Mouse (Mus musculus): ENCODE data around the gene Gatad2a. TPM values are rescaled to one million over a fixed set of nuclear protein-coding genes. Genes with fewer than 3 reads are reported as not detected.

Gene Gatad2a
- polyA plus RNA-seq, 1 experiment from 2014 or later, result 92.7 TPM

DNA sequence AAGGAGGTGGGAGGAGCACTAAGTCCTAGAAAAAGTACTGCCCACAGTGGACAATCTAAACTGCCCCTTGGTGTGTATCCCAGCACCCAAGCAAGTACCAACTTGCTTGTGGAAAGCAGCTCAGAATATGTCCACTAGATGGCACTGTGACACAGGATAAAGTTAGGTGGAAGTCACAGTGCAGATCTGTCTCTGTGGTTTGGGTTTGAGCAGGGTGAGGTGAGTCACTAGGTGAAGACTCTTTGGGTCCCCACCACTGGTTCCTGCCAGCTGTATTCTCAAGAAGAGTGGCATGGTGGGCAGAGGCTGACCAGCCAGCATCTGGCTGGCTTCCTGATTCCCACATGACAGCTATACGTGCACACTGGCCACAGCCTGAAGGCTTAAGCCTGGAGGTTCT lies 77.2 kb downstream of the Gatad2a start:
- H3K9me3 ChIP-seq (ENCODE audit: control insufficient read depth, low read length), result no peaks in the 10 kb centered on the region
- no peak overlapping the region for H3K4me3 ChIP-seq (ENCODE audit: low read depth, low read length)
- DNase-seq (ENCODE audit: low spot score), result peak; percentile 69
- H3K27ac ChIP-seq (ENCODE audit: low read depth, low read length), result no peak overlapping the region
- H3K4me2 ChIP-seq (ENCODE audit: low read depth), result no peak overlapping the region
- no peaks in the 10 kb centered on the region for H3K27me3 ChIP-seq (ENCODE audit: control insufficient read depth, insufficient read depth, low read length)
- peak; percentile 46; the same call in 1 of the 2 replicates for ATAC-seq (ENCODE audit: insufficient read depth, low FRiP score, low TSS enrichment)
- H3K36me3 ChIP-seq (ENCODE audit: control insufficient read depth, insufficient read depth, low read length), result peaks cover 8% of the 10 kb centered on the region
- H3K9ac ChIP-seq (ENCODE audit: low read length), result no peak overlapping the region
- 92% methylated on average over 1 of the region's 1 CpGs for WGBS
- H3K4me1 ChIP-seq (ENCODE audit: control insufficient read depth, insufficient read depth, low read length), result peaks cover 11% of the 10 kb centered on the region; the same call in 1 of the 2 replicates

DNA sequence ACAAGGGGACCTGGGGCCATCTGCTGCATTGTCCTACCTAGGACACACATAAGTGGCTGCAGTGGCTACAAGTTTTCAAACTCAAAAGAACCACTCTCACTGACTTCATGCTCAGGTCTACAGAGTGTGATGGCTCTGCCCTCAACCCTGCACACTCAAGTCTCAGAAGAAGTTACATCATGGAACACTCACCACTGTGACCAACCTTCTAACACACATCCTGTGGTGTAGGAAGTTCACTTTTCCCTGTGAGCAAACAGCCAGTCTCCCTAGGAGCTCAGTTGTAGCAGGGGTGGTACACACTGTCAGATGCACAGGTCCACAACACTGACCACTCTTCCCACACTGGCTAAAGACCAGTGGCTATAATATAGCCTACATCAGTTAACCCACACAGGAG lies 77.7 kb downstream of the Gatad2a start:
- no peak for ATAC-seq (ENCODE audit: insufficient read depth, low FRiP score, low TSS enrichment)

DNA sequence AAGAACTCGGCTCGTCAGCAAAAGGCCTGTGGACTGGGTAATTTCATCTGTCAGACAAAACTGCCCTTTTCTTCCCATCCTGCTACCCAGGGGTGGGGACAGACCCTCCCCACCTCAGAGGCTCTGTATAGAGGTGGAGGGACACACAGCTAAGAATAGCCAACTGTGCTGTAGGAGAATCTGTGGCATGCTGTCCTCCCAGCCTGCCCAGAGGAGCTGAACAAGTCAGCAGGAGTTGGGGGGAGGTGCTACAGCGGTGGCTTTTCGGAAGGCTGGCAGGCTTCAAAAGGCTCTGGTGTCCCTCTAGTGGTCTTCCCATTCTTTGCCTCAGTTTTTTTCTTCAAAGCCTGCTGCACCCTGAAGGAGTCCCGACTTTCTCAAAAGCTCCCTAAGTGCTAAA lies 80.4 kb downstream of the Gatad2a start:
- Histone ChIP-seq H3K9me3 (ENCODE audit: control insufficient read depth, low read length) (no peaks in the 10 kb centered on the region), H3K4me2 (ENCODE audit: low read depth) (no peak overlapping the region), H3K9ac (ENCODE audit: low read length) (no peak overlapping the region), H3K36me3 (ENCODE audit: control insufficient read depth, insufficient read depth, low read length) (peaks cover 20% of the 10 kb centered on the region), H3K4me1 (ENCODE audit: control insufficient read depth, insufficient read depth, low read length) (peaks cover 5% of the 10 kb centered on the region; the same call in 1 of the 2 replicates), H3K27ac (ENCODE audit: low read depth, low read length) (no peak overlapping the region), H3K4me3 (ENCODE audit: low read depth, low read length) (no peak overlapping the region), H3K27me3 (ENCODE audit: control insufficient read depth, insufficient read depth, low read length) (no peaks in the 10 kb centered on the region)
- DNase-seq (ENCODE audit: low spot score) (no peak), ATAC-seq (ENCODE audit: insufficient read depth, low FRiP score, low TSS enrichment) (no peak)
- WGBS, result 65% methylated on average over 5 of the region's 5 CpGs

More for the DNA sequence above, 77.7 kb downstream of the Gatad2a start:
- no peaks in the 10 kb centered on the region for H3K27me3 ChIP-seq (ENCODE audit: control insufficient read depth, insufficient read depth, low read length)
- no peak overlapping the region for H3K27ac ChIP-seq (ENCODE audit: low read depth, low read length)
- no peaks in the 10 kb centered on the region for H3K9me3 ChIP-seq (ENCODE audit: control insufficient read depth, low read length)
- peaks cover 9% of the 10 kb centered on the region for H3K36me3 ChIP-seq (ENCODE audit: control insufficient read depth, insufficient read depth, low read length)
- no peak overlapping the region for H3K9ac ChIP-seq (ENCODE audit: low read length)
- DNase-seq (ENCODE audit: low spot score), result no peak
- peaks cover 11% of the 10 kb centered on the region; the same call in 1 of the 2 replicates for H3K4me1 ChIP-seq (ENCODE audit: control insufficient read depth, insufficient read depth, low read length)
- no peak overlapping the region for H3K4me2 ChIP-seq (ENCODE audit: low read depth)
- H3K4me3 ChIP-seq (ENCODE audit: low read depth, low read length), result no peak overlapping the region

DNA sequence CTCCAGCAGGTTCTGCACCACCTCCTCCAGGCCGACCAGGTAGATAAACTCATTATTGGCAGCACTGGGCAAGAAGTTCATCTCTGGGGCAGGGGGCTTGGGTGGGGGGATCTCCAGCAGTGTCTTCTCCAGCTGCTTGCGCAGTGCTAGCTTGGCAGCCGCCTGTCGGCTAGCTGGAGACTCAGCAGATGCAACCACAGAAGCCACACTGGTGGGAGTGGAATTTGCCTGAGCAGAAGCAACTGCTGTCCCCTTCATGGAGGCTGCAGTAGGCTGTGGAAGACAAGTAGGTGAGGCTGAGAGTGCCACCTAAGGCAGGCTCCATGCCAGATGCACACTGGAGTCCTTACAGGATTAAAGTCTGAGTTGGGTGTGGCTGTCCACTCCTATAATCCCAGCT lies 81.7 kb downstream of the Gatad2a start:
- Histone ChIP-seq H3K27ac (ENCODE audit: low read depth, low read length) (no peak overlapping the region), H3K4me1 (ENCODE audit: control insufficient read depth, insufficient read depth, low read length) (no peaks in the 10 kb centered on the region), H3K36me3 (ENCODE audit: control insufficient read depth, insufficient read depth, low read length) (peaks cover 24% of the 10 kb centered on the region), H3K4me3 (ENCODE audit: low read depth, low read length) (no peak overlapping the region), H3K27me3 (ENCODE audit: control insufficient read depth, insufficient read depth, low read length) (no peaks in the 10 kb centered on the region), H3K9ac (ENCODE audit: low read length) (no peak overlapping the region), H3K9me3 (ENCODE audit: control insufficient read depth, low read length) (no peaks in the 10 kb centered on the region), H3K4me2 (ENCODE audit: low read depth) (no peak overlapping the region)
- DNase-seq (ENCODE audit: low spot score) (no peak), ATAC-seq (ENCODE audit: insufficient read depth, low FRiP score, low TSS enrichment) (no peak)
- 87% methylated on average over 4 of the region's 4 CpGs for WGBS

DNA sequence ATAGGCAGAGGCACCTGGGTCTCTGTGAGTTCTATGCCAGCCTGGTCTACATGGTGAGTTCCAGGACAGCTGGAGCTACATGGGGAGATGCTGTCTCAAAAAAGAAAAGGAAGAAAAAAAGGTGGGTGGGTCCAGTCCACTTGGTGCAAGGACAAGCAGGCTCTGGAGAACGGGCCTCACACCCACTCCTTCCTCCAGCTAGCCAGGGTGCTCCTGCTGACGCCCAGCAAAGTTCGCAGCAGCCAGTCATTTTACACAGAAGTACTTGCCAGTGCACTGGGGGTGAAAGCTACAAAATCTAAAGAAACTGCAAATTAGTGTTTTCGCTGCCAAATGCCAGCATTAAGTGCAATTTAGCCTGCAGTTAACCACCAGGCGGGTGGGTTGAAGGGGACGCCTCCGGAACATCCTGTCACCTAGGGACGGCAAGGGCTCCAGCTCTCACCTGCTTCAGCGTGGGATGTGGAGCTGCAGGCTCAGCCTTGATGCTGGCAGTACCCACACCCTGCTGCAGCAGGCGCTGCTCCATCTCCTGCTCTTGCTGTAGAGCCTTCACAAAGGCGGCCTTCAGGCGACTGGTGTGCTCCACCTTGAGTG lies 83.6 kb downstream of the Gatad2a start:
- ATAC-seq (ENCODE audit: insufficient read depth, low FRiP score, low TSS enrichment) (no peak), DNase-seq (ENCODE audit: low spot score) (no peak)
- Histone ChIP-seq H3K4me2 (ENCODE audit: low read depth) (no peak overlapping the region), H3K4me1 (ENCODE audit: control insufficient read depth, insufficient read depth, low read length) (no peaks in the 10 kb centered on the region), H3K27me3 (ENCODE audit: control insufficient read depth, insufficient read depth, low read length) (no peaks in the 10 kb centered on the region), H3K27ac (ENCODE audit: low read depth, low read length) (no peak overlapping the region), H3K4me3 (ENCODE audit: low read depth, low read length) (no peak overlapping the region), H3K9me3 (ENCODE audit: control insufficient read depth, low read length) (no peaks in the 10 kb centered on the region), H3K9ac (ENCODE audit: low read length) (no peak overlapping the region), H3K36me3 (ENCODE audit: control insufficient read depth, insufficient read depth, low read length) (peaks cover 26% of the 10 kb centered on the region)
- WGBS, result 88% methylated on average over 12 of the region's 12 CpGs

DNA sequence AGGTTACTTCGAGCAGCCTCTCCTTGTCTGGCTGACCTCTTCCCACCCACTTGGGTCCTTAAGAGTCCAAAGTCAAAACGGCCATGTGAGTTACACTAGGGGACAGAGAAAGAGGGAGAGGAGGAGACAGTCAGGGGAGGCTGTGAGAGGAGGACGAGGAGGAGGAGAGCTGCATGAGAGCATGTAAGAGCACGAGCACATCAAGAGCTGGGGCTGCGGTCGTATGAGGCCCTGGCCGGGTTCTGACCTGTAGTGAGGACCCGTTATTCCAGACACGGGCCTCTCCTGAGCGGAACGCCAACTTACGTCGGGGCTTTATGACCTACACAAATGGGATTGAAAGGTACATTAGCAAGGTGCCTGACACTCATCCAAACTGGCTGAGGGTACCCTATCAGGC lies 84.3 kb downstream of the Gatad2a start:
- Histone ChIP-seq H3K27me3 (ENCODE audit: control insufficient read depth, insufficient read depth, low read length) (no peaks in the 10 kb centered on the region), H3K27ac (ENCODE audit: low read depth, low read length) (no peak overlapping the region), H3K4me2 (ENCODE audit: low read depth) (no peak overlapping the region), H3K9ac (ENCODE audit: low read length) (no peak overlapping the region), H3K9me3 (ENCODE audit: control insufficient read depth, low read length) (no peaks in the 10 kb centered on the region), H3K36me3 (ENCODE audit: control insufficient read depth, insufficient read depth, low read length) (peaks cover 25% of the 10 kb centered on the region), H3K4me3 (ENCODE audit: low read depth, low read length) (no peak overlapping the region), H3K4me1 (ENCODE audit: control insufficient read depth, insufficient read depth, low read length) (no peaks in the 10 kb centered on the region)
- WGBS, result 91% methylated on average over 13 of the region's 13 CpGs
- no peak for ATAC-seq (ENCODE audit: insufficient read depth, low FRiP score, low TSS enrichment)
- DNase-seq (ENCODE audit: low spot score), result no peak

DNA sequence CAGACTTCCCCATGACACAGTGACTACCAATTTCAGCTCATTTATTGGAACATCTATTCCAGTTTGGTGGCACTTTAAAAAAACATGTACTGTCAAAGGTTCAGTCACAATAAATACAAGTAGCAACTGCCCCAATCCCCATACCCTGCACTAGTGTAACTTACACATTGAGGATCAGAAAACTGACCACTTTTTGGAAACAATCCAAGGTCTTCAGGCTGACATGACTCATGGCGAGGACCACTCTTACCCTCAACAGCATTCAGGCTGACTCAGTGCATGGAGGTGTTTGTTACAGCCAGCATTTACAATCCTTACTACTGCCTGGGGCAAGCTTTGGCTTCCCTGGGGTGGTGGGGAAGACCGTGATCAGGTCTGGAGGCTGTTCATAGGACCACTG lies 89.1 kb downstream of the Gatad2a start:
- H3K4me3 ChIP-seq (ENCODE audit: low read depth, low read length), result no peak overlapping the region
- H3K36me3 ChIP-seq (ENCODE audit: control insufficient read depth, insufficient read depth, low read length), result peaks cover 12% of the 10 kb centered on the region
- no peak overlapping the region for H3K9ac ChIP-seq (ENCODE audit: low read length)
- peaks cover 9% of the 10 kb centered on the region; the same call in 1 of the 2 replicates for H3K4me1 ChIP-seq (ENCODE audit: control insufficient read depth, insufficient read depth, low read length)
- H3K9me3 ChIP-seq (ENCODE audit: control insufficient read depth, low read length), result no peaks in the 10 kb centered on the region
- no peak for ATAC-seq (ENCODE audit: insufficient read depth, low FRiP score, low TSS enrichment)
- H3K27me3 ChIP-seq (ENCODE audit: control insufficient read depth, insufficient read depth, low read length), result no peaks in the 10 kb centered on the region
- no peak for DNase-seq (ENCODE audit: low spot score)
- 93% methylated on average over 2 of the region's 2 CpGs for WGBS
- no peak overlapping the region for H3K27ac ChIP-seq (ENCODE audit: low read depth, low read length)
- no peak overlapping the region for H3K4me2 ChIP-seq (ENCODE audit: low read depth)

DNA sequence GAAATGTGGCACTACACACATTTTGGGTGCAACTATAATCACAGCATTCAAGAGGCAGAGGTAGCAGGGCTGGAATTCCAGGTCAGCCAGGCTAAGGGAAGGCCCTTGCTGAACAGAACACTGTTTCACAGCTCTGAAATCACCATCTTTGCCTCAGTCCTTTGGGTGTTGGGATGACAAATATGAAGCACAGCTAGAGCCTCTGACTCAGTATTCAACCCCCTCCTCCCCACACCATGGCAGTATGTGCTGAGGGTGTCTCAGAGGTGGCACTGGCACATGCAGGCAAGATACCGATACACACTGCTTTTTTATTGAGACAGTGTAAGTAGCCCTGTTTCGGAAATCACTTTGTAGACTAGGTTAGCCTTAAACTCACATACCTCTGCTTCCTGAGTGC lies 89.9 kb downstream of the Gatad2a start:
- Histone ChIP-seq H3K27me3 (ENCODE audit: control insufficient read depth, insufficient read depth, low read length) (no peaks in the 10 kb centered on the region), H3K4me1 (ENCODE audit: control insufficient read depth, insufficient read depth, low read length) (peaks cover 14% of the 10 kb centered on the region; the same call in 1 of the 2 replicates), H3K27ac (ENCODE audit: low read depth, low read length) (no peak overlapping the region), H3K36me3 (ENCODE audit: control insufficient read depth, insufficient read depth, low read length) (peaks cover 7% of the 10 kb centered on the region), H3K4me2 (ENCODE audit: low read depth) (no peak overlapping the region), H3K4me3 (ENCODE audit: low read depth, low read length) (no peak overlapping the region), H3K9ac (ENCODE audit: low read length) (no peak overlapping the region), H3K9me3 (ENCODE audit: control insufficient read depth, low read length) (no peaks in the 10 kb centered on the region)
- ATAC-seq (ENCODE audit: insufficient read depth, low FRiP score, low TSS enrichment) (no peak), DNase-seq (ENCODE audit: low spot score) (no peak)
- 91% methylated on average over 2 of the region's 2 CpGs for WGBS

DNA sequence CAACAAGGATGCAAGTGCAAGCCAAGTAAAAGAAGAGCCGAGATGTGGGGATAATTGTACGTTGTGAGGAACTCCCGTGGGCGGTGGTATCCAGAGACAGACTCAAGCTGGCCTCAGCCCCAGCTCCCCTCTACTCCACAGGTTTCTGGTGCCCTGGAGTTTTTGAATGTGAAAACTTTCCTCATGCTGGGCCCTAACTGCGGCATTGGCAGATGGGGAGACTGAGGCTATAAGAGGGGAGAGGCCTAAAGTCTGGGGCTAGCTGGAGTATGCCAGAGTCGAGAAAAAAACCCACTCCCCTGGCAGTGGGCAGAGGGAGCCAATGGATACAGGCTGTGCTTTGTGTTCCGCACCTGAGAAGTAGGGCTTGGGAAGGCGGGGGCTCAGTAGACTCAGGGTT lies 92.1 kb downstream of the Gatad2a start:
- Histone ChIP-seq H3K9me3 (ENCODE audit: control insufficient read depth, low read length) (no peaks in the 10 kb centered on the region), H3K4me3 (ENCODE audit: low read depth, low read length) (no peak overlapping the region), H3K9ac (ENCODE audit: low read length) (no peak overlapping the region), H3K27me3 (ENCODE audit: control insufficient read depth, insufficient read depth, low read length) (no peaks in the 10 kb centered on the region), H3K4me1 (ENCODE audit: control insufficient read depth, insufficient read depth, low read length) (peaks cover 22% of the 10 kb centered on the region), H3K27ac (ENCODE audit: low read depth, low read length) (no peak overlapping the region), H3K4me2 (ENCODE audit: low read depth) (peak overlapping the region; percentile 90; the same call in 1 of the 2 replicates), H3K36me3 (ENCODE audit: control insufficient read depth, insufficient read depth, low read length) (no peaks in the 10 kb centered on the region; the same call in none of the 2 replicates)
- ATAC-seq (ENCODE audit: insufficient read depth, low FRiP score, low TSS enrichment) (no peak), DNase-seq (ENCODE audit: low spot score) (no peak)
- WGBS, result 86% methylated on average over 8 of the region's 8 CpGs
